Mouse (Mus musculus): ENCODE measurements at regions not wholly inside any gene's neighbourhood (a gene's known extent, or its start where the extent isn't known, plus 50 kb on each side); places are given as distances from the start of the nearest gene placed in this dataset.

GRCm38 (mm10) chr2:128470351-128470750 lies 120.7 kb upstream of the Spdye4c start:
- no peak for DNase-seq (ENCODE audit: low read depth, low spot score)

DNA sequence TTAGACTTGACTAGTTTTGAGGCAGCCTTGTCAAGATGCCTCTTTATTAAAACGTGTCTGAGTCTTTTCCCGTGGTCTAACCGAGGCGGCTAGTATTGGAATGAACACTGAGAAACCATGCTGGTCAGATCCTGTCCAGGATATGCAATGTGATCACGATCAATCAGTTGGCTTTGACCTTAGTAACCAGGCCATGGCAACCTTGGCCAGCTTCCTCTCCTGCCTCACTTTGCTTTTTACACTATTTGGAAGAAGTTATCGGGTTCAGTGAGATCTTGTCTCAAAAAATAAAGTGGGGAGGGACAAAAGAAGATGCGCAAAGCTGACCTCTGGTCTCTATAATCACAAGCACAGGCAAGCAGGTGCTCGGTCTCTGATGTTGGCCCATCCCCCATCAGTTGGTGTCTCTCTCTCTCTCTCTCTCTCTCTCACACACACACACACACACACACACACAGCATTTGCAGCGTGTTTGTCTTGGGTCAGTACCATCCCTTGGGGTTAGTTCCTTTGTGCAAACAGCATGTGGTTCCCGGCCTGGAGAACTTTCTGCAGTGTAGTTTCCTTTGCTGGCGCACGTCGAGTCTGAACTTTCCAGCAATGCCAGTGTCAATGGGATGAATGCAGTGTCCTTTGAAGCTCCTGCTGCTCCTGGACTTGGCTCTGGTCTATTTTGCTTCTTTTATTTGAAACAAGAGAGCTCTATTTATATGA lies 117.6 kb upstream of the Spdye4c start:
- no peak for DNase-seq (ENCODE audit: low read depth, low spot score)

- no peak for DNase-seq (ENCODE audit: low read depth, low spot score)
These were observed 117.0 kb upstream of the Spdye4c start for GRCm38 (mm10) chr2:128473997-128474396.

DNA sequence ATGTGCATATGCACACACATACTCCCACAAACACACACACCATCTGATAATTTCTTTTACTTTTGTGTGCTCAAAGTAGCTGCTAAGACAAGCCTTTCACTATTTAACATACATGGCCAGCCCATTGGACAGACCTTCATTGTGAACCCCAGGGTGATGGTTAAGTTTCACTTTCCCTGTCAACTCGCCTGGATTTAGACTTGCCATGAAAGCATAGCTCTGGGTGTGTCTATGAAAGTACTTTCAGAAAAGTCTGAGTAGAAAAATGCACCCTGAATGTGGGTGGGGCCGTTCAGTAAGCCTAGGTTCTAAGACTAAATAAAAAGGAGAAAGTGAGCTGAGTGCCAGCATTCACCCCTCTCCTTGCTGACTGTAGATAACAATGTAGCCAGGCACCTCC lies 113.8 kb upstream of the Spdye4c start:
- DNase-seq (ENCODE audit: low read depth, low spot score), result no peak

DNA sequence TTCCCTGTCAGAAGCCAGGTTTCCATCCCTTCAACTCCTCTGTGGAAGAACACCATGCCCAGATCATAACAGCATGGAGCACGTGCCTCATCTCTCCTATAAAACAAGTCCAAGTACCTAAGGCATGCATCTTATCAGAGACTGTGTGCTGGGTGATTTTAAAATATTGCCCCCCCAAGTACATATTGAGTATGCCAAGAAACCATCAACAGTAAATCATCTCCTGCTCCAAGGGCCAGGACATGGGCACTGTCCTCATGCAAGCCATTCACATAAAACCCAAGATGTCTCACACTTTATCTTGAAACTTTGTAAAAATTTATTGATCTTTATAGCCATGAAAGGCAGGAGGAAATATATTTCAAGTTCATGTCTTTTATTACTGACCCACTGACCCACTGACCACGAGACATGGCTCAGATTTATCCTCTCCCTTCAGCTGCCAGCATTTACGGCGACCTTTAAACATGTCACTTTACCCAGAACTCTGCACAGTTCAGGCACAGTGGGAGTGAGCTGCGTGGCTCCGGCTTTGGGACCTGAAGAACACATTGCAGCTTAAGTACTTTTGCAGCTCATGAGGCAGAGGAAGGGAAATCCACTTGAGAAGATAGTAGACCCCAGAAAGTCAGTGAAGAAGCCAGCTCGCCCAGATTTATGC lies 99.7 kb upstream of the Spdye4c start:
- no peak for DNase-seq (ENCODE audit: low read depth, low spot score)

GRCm38 (mm10) chr2:128493871-128494270 lies 97.1 kb upstream of the Spdye4c start:
- no peak for DNase-seq (ENCODE audit: low read depth, low spot score)

DNA sequence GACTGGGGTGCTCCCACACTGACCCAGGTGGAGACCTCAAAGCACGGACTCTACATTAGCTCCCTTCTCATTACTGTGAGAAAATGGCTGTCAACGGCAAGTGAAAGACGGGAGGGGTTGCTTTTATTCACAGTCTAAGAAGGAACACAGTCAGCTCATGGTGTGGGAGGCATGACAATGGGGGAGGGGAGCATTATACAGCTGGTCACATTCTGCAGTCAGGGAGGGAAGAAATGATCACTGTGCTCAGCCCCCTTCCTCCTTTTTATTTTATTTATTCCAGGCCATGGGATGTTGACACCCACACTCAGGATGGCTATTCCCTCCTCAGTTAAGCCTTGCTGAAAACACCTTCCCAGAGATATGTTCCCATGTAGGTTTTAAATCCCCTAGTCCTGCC lies 93.1 kb upstream of the Spdye4c start:
- DNase-seq (ENCODE audit: low read depth, low spot score), result no peak

DNA sequence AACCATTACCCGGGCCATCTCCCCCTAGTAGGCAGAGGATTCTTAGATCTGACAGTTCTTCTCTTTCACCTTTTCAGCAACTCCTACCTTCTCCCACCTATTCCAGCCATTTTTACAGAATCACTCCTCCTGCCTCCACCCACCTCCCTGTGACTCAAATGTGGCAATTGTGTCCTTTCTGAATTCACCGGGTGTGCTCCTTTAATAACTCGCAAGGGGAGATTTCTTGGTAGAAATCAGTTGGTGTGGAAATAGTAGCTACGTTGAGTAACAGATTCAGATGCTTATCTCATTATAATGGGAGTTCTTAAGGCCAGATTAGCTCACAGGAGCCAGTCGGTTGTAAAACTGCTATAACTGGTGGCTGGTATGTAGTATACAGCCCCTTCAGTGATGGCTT lies 92.4 kb upstream of the Spdye4c start:
- DNase-seq (ENCODE audit: low read depth, low spot score), result no peak

DNA sequence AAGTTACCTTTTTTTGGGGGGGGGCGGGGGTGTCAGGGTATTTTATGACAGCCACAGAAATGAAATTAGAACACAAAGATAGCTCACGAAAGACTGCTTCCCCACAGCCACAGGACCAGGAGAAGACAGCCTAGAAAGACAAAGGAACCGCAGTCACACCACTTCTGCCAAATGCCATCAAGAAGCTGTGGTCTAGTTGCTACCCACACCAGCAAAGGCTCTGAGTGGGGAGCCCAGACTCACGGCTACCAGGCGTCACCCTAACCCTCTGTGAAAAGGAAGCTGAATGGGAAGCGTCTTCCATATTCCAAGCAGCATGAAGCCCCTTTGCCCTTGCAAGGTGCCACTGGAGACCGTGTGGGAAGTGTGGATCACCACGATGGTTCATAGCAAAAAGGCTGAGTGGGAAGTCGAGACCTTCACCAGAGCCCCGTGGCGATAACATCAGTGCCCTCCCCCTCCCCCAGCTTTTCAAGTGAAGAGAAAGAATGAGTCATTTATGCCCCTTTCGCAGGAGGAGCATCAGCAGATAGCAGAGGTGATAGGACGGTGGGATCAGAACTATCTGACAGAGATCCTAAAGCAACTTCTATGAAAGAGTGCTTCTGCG lies 91.3 kb upstream of the Spdye4c start:
- no peak for DNase-seq (ENCODE audit: low read depth, low spot score)

DNA sequence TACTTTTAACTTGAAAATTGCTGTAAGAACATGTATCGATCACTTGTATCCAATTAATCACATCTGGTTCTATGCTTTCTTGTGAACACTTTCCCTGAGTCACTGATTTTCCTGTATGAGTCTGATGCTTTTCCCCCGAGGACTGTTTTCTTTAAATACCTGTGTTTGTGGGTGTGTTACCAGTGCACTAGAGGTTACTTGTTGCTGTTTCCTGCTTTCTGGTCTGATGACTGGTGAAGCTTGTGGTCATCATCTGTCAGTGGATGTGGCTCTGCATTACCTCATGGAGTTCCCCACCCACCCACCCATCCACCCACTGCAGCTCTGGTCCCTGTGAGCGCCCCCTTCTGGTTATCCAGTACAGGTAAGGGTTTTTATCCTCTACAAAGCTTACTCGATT lies 88.3 kb upstream of the Spdye4c start:
- no peak for DNase-seq (ENCODE audit: low read depth, low spot score)

DNA sequence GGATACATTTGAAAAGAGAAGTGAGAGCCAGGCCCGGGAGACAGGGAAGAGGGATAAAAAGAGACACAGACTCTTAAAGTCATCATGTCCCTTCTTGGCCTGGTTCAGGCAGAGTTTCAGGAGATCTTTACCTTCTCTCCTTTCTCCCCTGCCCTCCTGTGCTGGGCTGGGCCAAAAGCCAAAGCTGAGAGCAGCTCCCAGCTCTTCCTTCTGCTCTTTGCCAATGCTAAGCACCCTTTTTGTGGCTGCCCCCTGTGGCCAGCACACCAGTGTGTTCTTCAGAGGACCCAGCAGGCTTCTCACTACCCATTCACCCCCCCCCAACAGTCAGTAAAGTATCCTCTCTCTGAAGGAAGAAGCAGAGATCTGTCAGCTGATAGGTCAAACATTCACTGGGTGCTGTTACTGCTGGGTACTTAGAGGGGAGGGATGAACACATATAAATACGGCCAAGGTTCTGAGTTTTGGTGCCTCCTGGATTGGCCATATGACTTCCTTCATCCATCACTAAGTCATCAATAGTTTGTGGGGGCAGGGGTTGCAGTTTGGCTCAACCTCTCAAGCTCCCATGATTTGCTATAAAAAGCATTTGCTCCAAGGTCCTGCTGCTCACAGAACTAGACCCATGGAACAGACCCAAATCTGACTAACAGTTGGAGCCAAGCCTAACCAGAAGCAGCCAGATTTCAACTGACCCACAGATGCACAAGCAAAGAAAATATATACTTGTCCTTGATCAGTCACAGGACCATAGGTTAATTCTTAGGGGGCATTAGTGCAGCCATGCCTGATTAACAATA lies 87.7 kb upstream of the Spdye4c start:
- no peak for DNase-seq (ENCODE audit: low read depth, low spot score)

DNA sequence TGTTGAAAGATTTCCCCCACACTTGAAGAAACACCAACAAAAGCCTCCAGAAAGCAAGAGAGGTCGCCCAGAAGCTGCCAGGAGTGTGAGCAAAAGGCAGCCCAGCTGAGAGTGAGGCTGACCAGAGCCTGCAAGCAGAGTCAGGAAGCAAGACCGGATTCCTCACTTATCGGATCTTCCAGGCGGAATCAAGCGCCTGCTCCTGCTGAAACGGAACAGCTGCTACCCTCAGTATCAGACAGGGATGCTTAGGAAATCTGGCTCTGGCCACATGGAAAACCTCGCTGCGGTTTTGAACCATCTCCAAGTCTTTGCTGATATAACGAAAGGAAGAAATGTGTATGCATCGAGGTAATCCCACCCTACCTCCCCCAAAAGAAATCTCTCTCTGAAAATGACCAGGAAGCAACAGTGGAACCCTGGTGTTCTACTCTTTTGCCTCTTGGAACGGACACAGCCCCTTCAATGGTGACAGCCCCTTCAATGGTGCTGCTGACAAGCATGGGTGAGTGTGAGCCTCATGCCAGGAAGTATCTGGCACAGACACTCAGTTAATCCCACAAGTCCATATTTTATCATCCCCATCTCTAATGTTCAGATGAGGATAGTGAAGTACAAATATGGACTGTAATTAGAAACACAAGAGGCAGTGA lies 83.3 kb upstream of the Spdye4c start:
- no peak for DNase-seq (ENCODE audit: low read depth, low spot score)

DNA sequence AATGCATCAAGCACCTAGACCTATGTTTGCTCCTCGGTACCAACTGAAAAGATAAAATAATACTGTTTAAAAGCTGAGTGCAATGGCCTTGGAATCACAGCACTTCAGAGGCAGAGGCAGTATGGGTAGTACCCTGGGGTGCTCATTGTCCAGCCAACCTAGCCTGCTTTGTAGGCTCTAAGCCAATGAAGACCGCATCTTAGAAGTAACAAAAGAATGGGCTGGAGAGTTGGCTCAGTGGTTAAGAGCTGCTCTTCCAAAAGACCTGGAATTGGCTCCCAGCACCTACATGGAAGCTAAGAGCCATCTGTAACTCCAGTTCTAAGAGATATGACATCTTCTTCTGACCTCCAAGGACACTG lies 82.8 kb upstream of the Spdye4c start:
- no peak for DNase-seq (ENCODE audit: low read depth, low spot score)

DNA sequence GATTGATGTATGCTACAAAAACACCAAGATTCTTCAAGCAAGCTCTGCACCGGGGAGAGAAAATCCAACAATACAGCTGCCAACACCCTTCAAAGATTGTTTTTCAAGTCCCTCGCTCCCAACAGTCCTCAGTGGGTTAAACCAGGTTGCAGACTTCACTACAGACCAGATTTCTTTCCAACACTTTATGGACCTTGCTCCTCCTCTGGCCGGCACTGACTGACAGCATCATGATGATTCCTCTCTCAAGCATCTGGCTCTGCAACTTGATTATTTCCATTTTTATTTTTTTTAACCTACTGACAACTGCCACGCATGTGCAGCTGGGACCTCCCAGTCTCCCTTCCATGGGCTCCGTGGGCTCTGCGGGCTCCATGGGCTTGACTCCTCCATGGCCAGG lies 79.7 kb upstream of the Spdye4c start:
- no peak for DNase-seq (ENCODE audit: low read depth, low spot score)

GRCm38 (mm10) chr2:128512852-128513251 lies 78.2 kb upstream of the Spdye4c start:
- DNase-seq (ENCODE audit: low read depth, low spot score), result no peak

DNA sequence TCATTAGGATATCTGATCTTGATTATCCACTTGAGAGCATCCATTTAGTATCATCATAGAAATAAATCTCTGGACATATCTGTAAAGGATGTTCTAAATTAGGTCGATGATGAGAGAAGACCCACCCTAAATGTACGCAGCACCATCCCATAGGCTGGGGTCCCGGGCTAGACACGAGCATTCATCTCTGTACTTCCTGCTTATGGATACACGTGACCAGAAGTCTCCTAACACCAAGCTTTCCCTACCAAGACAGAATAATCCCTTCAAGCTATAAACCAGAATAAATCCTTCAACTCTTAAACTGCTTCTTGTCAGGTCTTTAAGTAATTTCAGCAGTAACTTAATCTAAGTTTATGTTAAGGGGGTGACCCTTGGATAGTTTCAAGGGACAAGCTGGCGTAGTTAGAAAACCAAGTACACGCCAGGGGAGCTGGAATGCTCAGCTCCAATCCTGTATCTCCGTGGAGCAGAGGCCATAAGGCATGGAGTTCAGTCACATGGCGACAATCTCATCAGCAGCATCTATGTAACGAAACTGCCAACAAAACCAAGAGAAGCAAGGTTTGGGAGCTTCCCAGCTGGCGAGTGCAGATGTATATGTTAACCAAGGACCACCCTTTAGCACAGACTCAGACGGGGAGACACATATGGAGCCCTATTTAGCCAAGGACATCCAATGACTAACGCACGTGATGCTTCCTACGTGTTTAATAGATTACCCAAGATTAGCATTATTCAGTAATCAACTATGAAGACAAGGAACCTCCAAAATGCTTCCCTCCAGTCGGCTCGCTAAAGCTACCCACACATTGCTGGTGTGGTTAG lies 76.3 kb upstream of the Spdye4c start:
- no peak for DNase-seq (ENCODE audit: low read depth, low spot score)

DNA sequence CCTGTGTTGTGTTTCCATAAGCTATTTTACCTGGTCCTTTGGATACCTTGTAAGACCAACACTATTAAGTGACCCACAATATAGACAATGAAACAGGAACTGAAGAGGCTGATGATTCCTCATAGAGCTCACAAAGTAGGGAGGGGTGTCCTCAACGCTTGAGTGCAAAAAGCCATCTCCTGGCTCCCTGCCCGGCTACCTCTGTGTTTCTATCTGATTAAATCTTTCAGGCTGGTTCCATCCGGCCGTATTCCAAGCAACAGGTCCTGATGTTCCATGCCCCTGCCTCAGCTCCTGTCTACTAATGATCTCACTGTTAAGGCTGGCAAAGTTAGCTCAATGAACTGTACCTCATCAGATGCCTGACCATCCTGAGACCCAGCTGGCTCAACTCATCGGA lies 75.3 kb upstream of the Spdye4c start:
- DNase-seq (ENCODE audit: low read depth, low spot score), result no peak

DNA sequence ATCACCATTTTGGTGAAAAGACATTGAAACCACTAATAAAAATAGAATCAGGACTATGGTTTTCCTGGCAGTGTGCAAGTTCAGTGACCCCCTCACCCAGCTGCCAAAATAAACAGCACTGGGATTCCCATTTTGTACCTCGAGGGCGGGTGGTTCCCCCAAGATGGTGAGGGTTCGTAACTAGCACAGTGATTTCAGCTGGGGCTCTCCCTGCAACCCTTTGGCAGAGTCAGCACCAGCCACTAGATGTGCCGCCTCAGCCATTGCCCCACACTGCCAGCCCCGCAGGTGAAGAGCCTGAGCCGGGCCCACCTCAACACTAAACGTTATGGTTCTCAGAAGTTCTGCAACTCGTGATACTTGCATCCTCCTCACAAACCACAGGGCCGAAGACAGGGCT lies 74.3 kb upstream of the Spdye4c start:
- no peak for DNase-seq (ENCODE audit: low read depth, low spot score)

DNA sequence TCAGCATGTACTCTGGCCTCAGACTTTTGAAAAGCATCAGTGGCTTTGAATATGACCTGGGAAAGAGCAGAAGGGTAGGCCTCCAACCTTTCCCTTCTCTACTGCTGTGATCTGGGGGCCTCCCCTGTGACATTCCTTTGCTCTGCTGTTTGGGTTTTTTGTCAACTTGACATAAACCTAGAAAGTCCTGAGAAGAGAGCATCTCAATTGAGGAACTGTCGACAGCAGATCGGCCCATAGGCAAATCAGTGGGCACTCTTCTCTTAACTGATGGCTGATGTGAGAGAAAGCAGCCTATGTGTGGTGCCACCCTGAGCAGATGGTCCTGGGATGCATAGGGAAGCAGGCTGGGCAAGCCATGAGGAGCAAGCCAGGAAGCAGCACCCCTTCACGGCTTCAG lies 72.9 kb upstream of the Spdye4c start:
- DNase-seq (ENCODE audit: low read depth, low spot score), result no peak

- DNase-seq (ENCODE audit: low read depth, low spot score), result no peak
These were observed 69.1 kb upstream of the Spdye4c start for GRCm38 (mm10) chr2:128521701-128522443.

Data from c-Kit-negative CD71-positive TER-119-positive erythroid progenitor cells, embryonic 14.5 days (primary cell).